Mouse (Mus musculus): ENCODE measurements around the gene Fetub.

GRCm38 (mm10) chr16:22899866-22900570, 18.1 kb upstream of the Fetub start:
- no peak for TF ChIP-seq ZKSCAN1 (IDR thresholded peaks at IDR 0.05; ENCODE audit: low read depth, low read length)
- TF ChIP-seq POLR2A (IDR thresholded peaks at IDR 0.05; ENCODE audit: control insufficient read depth in 1 of 2, insufficient read depth in 1 of 2, low read depth in 1 of 2, low read length in 2 of 2, poor library complexity in 1 of 2), result no peak
- no peak for TF ChIP-seq MYC (IDR thresholded peaks at IDR 0.05; ENCODE audit: low read depth, low read length)
- no peak for TF ChIP-seq CTCF (IDR thresholded peaks at IDR 0.05 in 2 of 3, conservative IDR thresholded peaks at IDR 0.05 in 1 of 3; ENCODE audit: control insufficient read depth in 1 of 3, insufficient read depth in 1 of 3, low read depth in 2 of 3, low read length in 3 of 3, poor library complexity in 1 of 3, severe bottlenecking in 1 of 3)
- no peak for TF ChIP-seq EP300 (IDR thresholded peaks at IDR 0.05; ENCODE audit: low read depth in 1 of 2, low read length in 2 of 2)
- TF ChIP-seq ZC3H11A (IDR thresholded peaks at IDR 0.05; ENCODE audit: low read depth, low read length), result no peak
- TF ChIP-seq POLR2AphosphoS5 (IDR thresholded peaks at IDR 0.05; ENCODE audit: borderline replicate concordance, low read depth, low read length), result no peak
- TF ChIP-seq USF2 (IDR thresholded peaks at IDR 0.05; ENCODE audit: borderline replicate concordance in 1 of 2, insufficient read depth in 1 of 2, low read depth in 1 of 2, low read length in 2 of 2), result no peak
- TF ChIP-seq GATA1 (IDR thresholded peaks at IDR 0.05; ENCODE audit: low read depth, low read length), result no peak
- no peak for TF ChIP-seq RAD21 (IDR thresholded peaks at IDR 0.05; ENCODE audit: low read depth, low read length)
- TF ChIP-seq SIN3A (IDR thresholded peaks at IDR 0.05; ENCODE audit: low read length), result no peak
- no peak for TF ChIP-seq NELFE (IDR thresholded peaks at IDR 0.05; ENCODE audit: low read depth, low read length)
- TF ChIP-seq ZMIZ1 (IDR thresholded peaks at IDR 0.05; ENCODE audit: low read depth, low read length), result no peak
